ENCODE assay signal across 8 mouse cellular contexts in the genomic region with DNA sequence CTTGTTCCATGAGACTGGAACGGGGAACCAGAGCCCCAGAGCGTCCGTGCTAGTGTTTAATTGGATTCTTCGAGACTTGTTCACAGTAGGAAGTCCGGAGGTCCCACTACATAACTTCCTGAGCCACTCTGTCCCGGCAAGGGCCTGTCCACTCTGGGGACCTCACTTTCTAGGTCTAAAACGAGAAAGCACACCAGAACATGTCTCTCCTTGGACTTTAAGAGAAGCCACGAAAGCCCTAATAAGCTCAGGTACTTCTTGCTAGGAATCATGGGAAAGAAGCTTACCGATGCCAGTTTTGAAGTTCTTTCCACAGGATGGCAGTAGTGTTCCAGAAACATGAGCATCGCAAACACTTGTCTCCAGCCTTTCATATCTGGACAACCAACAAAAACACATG.
A peak's percentile ranks its signal among the peaks of the same experiment; 100 is the strongest.
DNase-seq lines count a peak whose midpoint lies in the region; ATAC-seq lines count a peak whose summit lies in the region.

No protein-coding gene starts in this region.

- DNase-seq in embryo, embryonic 10 days (ENCODE audit: low spot score), result peak; percentile 44
- DNase-seq in embryo, embryonic 9.5 days (ENCODE audit: extremely low spot score), result no peak
- DNase-seq in CD4-positive helper T cell, adult 2 months (ENCODE audit: low read depth, low spot score), result peak; percentile 1
- DNase-seq in embryonic facial prominence, embryonic 11.5 days (ENCODE audit: low spot score), result peak; percentile 64
- no peak for DNase-seq in liver, embryonic 13.5 days
- DNase-seq in ovary, adult 18-20 months (ENCODE audit: low spot score), result peak; percentile 49
- DNase-seq in testis, postnatal 10 days (ENCODE audit: low spot score), result no peak

- H3K4me3 ChIP-seq in embryonic facial prominence, embryonic 11.5 days (ENCODE audit: low read depth, low read length), result peak overlapping the region; percentile 23
- peak overlapping the region; percentile 32 for H3K4me3 ChIP-seq in hindbrain, embryonic 12.5 days
- H3K4me3 ChIP-seq in liver, embryonic 13.5 days (replicated peaks), result peak overlapping the region; percentile 40

- H3K4me1 ChIP-seq in embryonic facial prominence, embryonic 11.5 days (ENCODE audit: control insufficient read depth, insufficient read depth, low read length), result no peaks in the 10 kb centered on the region
- no peaks in the 10 kb centered on the region for H3K4me1 ChIP-seq in hindbrain, embryonic 12.5 days
- no peaks in the 10 kb centered on the region for H3K4me1 ChIP-seq in liver, embryonic 13.5 days (replicated peaks)

- H3K36me3 ChIP-seq in embryonic facial prominence, embryonic 11.5 days (replicated peaks; ENCODE audit: control insufficient read depth, insufficient read depth, low read depth, low read length), result no peaks in the 10 kb centered on the region
- no peaks in the 10 kb centered on the region for H3K36me3 ChIP-seq in hindbrain, embryonic 12.5 days
- H3K36me3 ChIP-seq in liver, embryonic 13.5 days, result no peaks in the 10 kb centered on the region

- no peak overlapping the region for H3K27ac ChIP-seq in embryonic facial prominence, embryonic 11.5 days (replicated peaks; ENCODE audit: low read depth, low read length)
- no peak overlapping the region for H3K27ac ChIP-seq in hindbrain, embryonic 12.5 days
- H3K27ac ChIP-seq in liver, embryonic 13.5 days, result no peak overlapping the region

- no peaks in the 10 kb centered on the region for H3K9me3 ChIP-seq in embryonic facial prominence, embryonic 11.5 days (replicated peaks; ENCODE audit: control insufficient read depth, low read length)
- no peaks in the 10 kb centered on the region for H3K9me3 ChIP-seq in hindbrain, embryonic 12.5 days (replicated peaks)
- no peaks in the 10 kb centered on the region for H3K9me3 ChIP-seq in liver, embryonic 13.5 days (replicated peaks)

- no peak overlapping the region for H3K9ac ChIP-seq in embryonic facial prominence, embryonic 11.5 days (replicated peaks; ENCODE audit: low read length)
- no peak overlapping the region for H3K9ac ChIP-seq in hindbrain, embryonic 12.5 days
- H3K9ac ChIP-seq in liver, embryonic 13.5 days, result peak overlapping the region; percentile 36; the same call in 1 of the 2 replicates

- H3K27me3 ChIP-seq in embryonic facial prominence, embryonic 11.5 days (ENCODE audit: control insufficient read depth, insufficient read depth, low read length), result no peaks in the 10 kb centered on the region
- no peaks in the 10 kb centered on the region for H3K27me3 ChIP-seq in hindbrain, embryonic 12.5 days
- no peaks in the 10 kb centered on the region for H3K27me3 ChIP-seq in liver, embryonic 13.5 days

- WGBS in embryonic facial prominence, embryonic 11.5 days, result 60% methylated on average over 10 of the region's 10 CpGs
- 56% methylated on average over 10 of the region's 10 CpGs for WGBS in hindbrain, embryonic 12.5 days
- 43% methylated on average over 10 of the region's 10 CpGs for WGBS in liver, embryonic 13.5 days (ENCODE audit: insufficient replicate concordance)

- no peak overlapping the region for H3K4me2 ChIP-seq in embryonic facial prominence, embryonic 11.5 days (ENCODE audit: low read depth, low read length)
- H3K4me2 ChIP-seq in hindbrain, embryonic 12.5 days (replicated peaks), result peak overlapping the region; percentile 38
- H3K4me2 ChIP-seq in liver, embryonic 13.5 days, result peak overlapping the region; percentile 43

- ATAC-seq in embryonic facial prominence, embryonic 11.5 days (replicated peaks; ENCODE audit: insufficient number of reproducible peaks, low FRiP score, low TSS enrichment, low read depth), result no peak
- ATAC-seq in hindbrain, embryonic 12.5 days (ENCODE audit: low FRiP score), result no peak
- no peak for ATAC-seq in liver, embryonic 13.5 days (ENCODE audit: low read depth)

Comparison
In these comparisons a context has a peak if more than half of its experiments do, and no peak if none do; other contexts are left out.
1. DNase-seq: peak in embryo, embryonic 10 days (single experiment), CD4-positive helper T cell, adult 2 months (single experiment), embryonic facial prominence, embryonic 11.5 days (single experiment) and ovary, adult 18-20 months (single experiment); none in embryo, embryonic 9.5 days (single experiment), liver, embryonic 13.5 days (single experiment) and testis, postnatal 10 days (single experiment).
2. Peak in every context shown above with its lines, with median percentiles within 50 percentile points of each other: H3K4me3 ChIP-seq.